ENCODE assay signal across 8 mouse cellular contexts in genomic region chr16:87697707-87698365, GRCm38 (mm10). TPM values are rescaled to one million over a fixed set of nuclear protein-coding genes. Genes with fewer than 3 reads are reported as not detected.
DNase-seq lines count a peak whose midpoint lies in the region; ATAC-seq and TF ChIP-seq lines count a peak whose summit lies in the region.

No protein-coding gene starts in this region.

- no peaks in the 10 kb centered on the region for H3K9me3 ChIP-seq in forebrain, embryonic 12.5 days
- no peaks in the 10 kb centered on the region for H3K9me3 ChIP-seq in limb, embryonic 15.5 days
- H3K9me3 ChIP-seq in stomach, postnatal 0 days (ENCODE audit: control insufficient read depth, low read length), result no peaks in the 10 kb centered on the region

- H3K9ac ChIP-seq in forebrain, embryonic 12.5 days, result no peak overlapping the region
- no peak overlapping the region for H3K9ac ChIP-seq in limb, embryonic 15.5 days
- H3K9ac ChIP-seq in stomach, postnatal 0 days (ENCODE audit: low read length), result peak overlapping the region; percentile 43; the same call in 1 of the 2 replicates

- peak; percentile 0; the same call in 1 of the 2 replicates for ATAC-seq in forebrain, embryonic 12.5 days (ENCODE audit: low FRiP score)
- no peak for ATAC-seq in limb, embryonic 15.5 days (ENCODE audit: insufficient number of reproducible peaks, low FRiP score, low TSS enrichment, low read depth)
- ATAC-seq in stomach, postnatal 0 days (ENCODE audit: low FRiP score, low TSS enrichment), result no peak
- no peak for ATAC-seq in inflammation-experienced regulatory T-cells, adult 6 months

- intact Hi-C loops in left cerebral cortex, postnatal 4 days (cut with DNase I), result no loop called here

- no peak for TF ChIP-seq EP300 in stomach, postnatal 0 days (optimal IDR thresholded peaks at IDR 0.05)

- 44% methylated on average over 16 of the region's 16 CpGs for WGBS in forebrain, embryonic 12.5 days
- 41% methylated on average over 16 of the region's 16 CpGs for WGBS in limb, embryonic 15.5 days
- 39% methylated on average over 16 of the region's 16 CpGs for WGBS in stomach, postnatal 0 days

- no peak overlapping the region for H3K27ac ChIP-seq in forebrain, embryonic 12.5 days
- no peak overlapping the region for H3K27ac ChIP-seq in limb, embryonic 15.5 days
- no peak overlapping the region for H3K27ac ChIP-seq in stomach, postnatal 0 days (replicated peaks)

- peaks cover 26% of the 10 kb centered on the region for H3K4me1 ChIP-seq in forebrain, embryonic 12.5 days
- peaks cover 24% of the 10 kb centered on the region for H3K4me1 ChIP-seq in limb, embryonic 15.5 days
- H3K4me1 ChIP-seq in stomach, postnatal 0 days (replicated peaks; ENCODE audit: control insufficient read depth, insufficient read depth), result no peaks in the 10 kb centered on the region

- H3K27me3 ChIP-seq in forebrain, embryonic 12.5 days, result peaks cover 12% of the 10 kb centered on the region; the same call in 1 of the 2 replicates
- 0 out of 2 replicates have a peak, but pooled peaks cover 4% of the 10 kb centered on the region for H3K27me3 ChIP-seq in limb, embryonic 15.5 days
- H3K27me3 ChIP-seq in stomach, postnatal 0 days (ENCODE audit: control insufficient read depth, insufficient read depth, low read length), result no peaks in the 10 kb centered on the region

- H3K4me3 ChIP-seq in forebrain, embryonic 12.5 days (replicated peaks), result peak overlapping the region; percentile 89
- peak overlapping the region; percentile 70 for H3K4me3 ChIP-seq in limb, embryonic 15.5 days
- H3K4me3 ChIP-seq in stomach, postnatal 0 days (ENCODE audit: low read depth, low read length), result peak overlapping the region; percentile 88; the same call in 1 of the 2 replicates

- no peak for TF ChIP-seq CTCF in stomach, postnatal 0 days (IDR thresholded peaks at IDR 0.05; ENCODE audit: low read depth)

- peak; percentile 37 to 46 for DNase-seq in spleen, postnatal 10 days (ENCODE audit: low spot score in 2 of 2)
- DNase-seq in spleen, adult 18-20 months, result no peak
- no peak for DNase-seq in stomach, postnatal 0 days (ENCODE audit: low spot score)
- no peak for DNase-seq in left cerebral cortex, postnatal 4 days
- no peak for DNase-seq in layer of hippocampus, postnatal 25 days (ENCODE audit: extremely low spot score in 1 of 2, low spot score in 1 of 2)

- H3K4me2 ChIP-seq in forebrain, embryonic 12.5 days, result peak overlapping the region; percentile 64
- peak overlapping the region; percentile 63 for H3K4me2 ChIP-seq in limb, embryonic 15.5 days
- H3K4me2 ChIP-seq in stomach, postnatal 0 days (replicated peaks; ENCODE audit: low read depth), result peak overlapping the region; percentile 70

- H3K36me3 ChIP-seq in forebrain, embryonic 12.5 days (replicated peaks), result no peaks in the 10 kb centered on the region
- no peaks in the 10 kb centered on the region for H3K36me3 ChIP-seq in limb, embryonic 15.5 days
- no peaks in the 10 kb centered on the region for H3K36me3 ChIP-seq in stomach, postnatal 0 days (ENCODE audit: control insufficient read depth, insufficient read depth, low read length)

RNA-seq across cellular contexts. Expression of gene Bach1, which starts 0.9 kb away (rescaled TPM):
- 19.3 and 19.4 TPM in 2 replicates for polyA plus RNA-seq in forebrain, embryonic 12.5 days (2016; fragmentation: Nextera tagmentation; extraction: Ambion mirVana)
- polyA plus RNA-seq in limb, embryonic 15.5 days (2015; fragmentation: Nextera tagmentation; extraction: Ambion mirVana), result 15.5 and 15.6 TPM in 2 replicates
- polyA plus RNA-seq in stomach, postnatal 0 days (2015; fragmentation: Nextera tagmentation; extraction: Ambion mirVana), result 4.3 and 5.3 TPM in 2 replicates
- 1 to 10 TPM; 1.6 to 3.7 (median 3.5) TPM for polyA plus RNA-seq in inflammation-experienced regulatory T-cells, adult 6 months (2017; shearing (Covaris generic))
- 10 to 100 TPM; 37.1 to 38.5 TPM for total RNA-seq in left cerebral cortex, postnatal 4 days (2021)
- total RNA-seq in layer of hippocampus, postnatal 25 days (2021), result 10 to 100 TPM; 11.9 to 12.8 TPM

Comparison
In these comparisons a context has a peak if more than half of its experiments do, and no peak if none do; other contexts are left out.
1. DNase-seq: peak in spleen, postnatal 10 days (2 of 2); none in spleen, adult 18-20 months (0 of 2), stomach, postnatal 0 days (single experiment), left cerebral cortex, postnatal 4 days (single experiment) and layer of hippocampus, postnatal 25 days (0 of 2).
2. Peak in every context shown above with its lines, with median percentiles within 50 percentile points of each other: H3K4me2 ChIP-seq and H3K4me3 ChIP-seq.